Mouse (Mus musculus): Measurements from ENCODE around the gene Fndc5. TPM values are rescaled to one million over a fixed set of nuclear protein-coding genes. Genes with fewer than 3 reads are reported as not detected.

Fndc5 gene
- total RNA-seq, 2 experiments from 2014 or later, result 56.9 to 73.3 TPM

GRCm38 (mm10) chr4:129121569-129122086 lies 15.2 kb upstream of the Fndc5 start, which contains the start of gene Hpca:
Hpca (minus strand) TSS chr4:129122036.
- intact Hi-C loops (cut with DNase I), result no loop called here
- DNase-seq (ENCODE audit: low spot score in 2 of 2), result no peak

DNA sequence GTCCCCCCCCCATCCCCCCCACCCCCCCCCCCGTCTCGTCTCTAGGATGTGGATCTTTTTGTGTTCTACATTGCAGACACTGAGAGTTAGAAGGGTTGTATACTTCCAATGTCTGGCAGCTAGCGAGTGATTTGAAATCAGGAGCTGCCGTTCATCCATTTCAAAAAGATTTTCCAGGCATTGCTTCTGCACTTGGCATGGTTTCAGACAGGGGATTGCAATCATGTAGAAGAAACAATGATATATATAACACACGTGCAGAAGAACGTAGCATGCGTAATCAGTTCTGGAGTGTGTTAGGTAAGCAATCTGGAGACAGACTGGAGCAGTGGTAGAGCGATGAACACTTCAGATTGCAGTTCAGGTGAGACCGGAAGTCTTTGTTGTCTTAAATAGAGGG lies 14.7 kb upstream of the Fndc5 start:
- intact Hi-C loops (cut with DNase I), result no loop called here

DNA sequence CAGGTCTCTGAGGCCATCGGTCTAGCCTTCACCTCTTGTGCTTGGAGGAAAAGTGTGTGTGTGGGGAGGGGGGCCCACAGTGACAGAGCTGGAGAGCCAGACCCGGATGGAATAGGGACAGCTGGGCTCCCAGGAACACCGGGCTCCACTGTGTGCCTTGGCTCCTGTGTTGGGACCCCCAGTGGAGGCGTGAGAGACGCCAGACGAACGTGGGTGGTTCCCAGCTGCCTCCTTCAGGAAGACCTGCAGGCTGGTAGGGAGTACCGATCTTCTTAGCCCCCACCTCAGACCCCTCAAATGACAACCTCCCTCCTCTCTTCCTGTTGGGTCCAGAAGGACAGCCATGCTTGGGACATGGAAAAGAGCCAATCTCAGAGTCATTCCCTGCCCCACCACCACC lies 14.1 kb upstream of the Fndc5 start:
- intact Hi-C loops (cut with DNase I), result no loop called here
- DNase-seq (ENCODE audit: low spot score in 2 of 2), result no peak

More for the DNA sequence above, 14.7 kb upstream of the Fndc5 start:
- no peak for DNase-seq (ENCODE audit: low spot score in 2 of 2)

DNA sequence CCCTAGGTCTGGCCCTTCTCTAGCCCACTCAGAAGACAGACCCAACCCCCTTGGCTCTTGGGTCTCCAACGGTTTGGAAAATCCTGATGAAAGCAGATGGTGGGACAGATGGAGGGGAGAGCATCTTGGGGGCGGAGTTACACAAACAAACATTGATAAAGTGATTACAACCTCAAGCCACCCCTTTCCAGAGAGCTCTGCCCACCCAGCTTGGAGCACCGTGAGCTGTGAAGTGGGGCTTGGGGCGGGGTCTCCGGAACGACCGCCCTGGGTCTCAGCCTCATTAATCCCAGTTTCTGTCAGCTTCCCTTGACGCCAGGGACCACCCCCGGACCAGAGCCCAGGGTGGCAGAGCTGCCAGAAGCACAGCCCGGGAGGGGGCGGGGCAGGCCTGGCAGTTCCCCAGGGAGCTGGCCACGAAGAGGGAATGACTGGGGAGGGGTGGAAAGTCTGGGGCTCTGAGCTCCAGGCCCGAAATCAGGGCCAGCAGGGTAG lies 12.1 kb upstream of the Fndc5 start:
- intact Hi-C loops (cut with DNase I), result no loop called here
- DNase-seq (ENCODE audit: low spot score in 2 of 2), result peak in 1 of 2 experiments; percentile 74

- DNase-seq (ENCODE audit: low spot score in 2 of 2), result no peak
- intact Hi-C loops (cut with DNase I), result no loop called here
Observed at GRCm38 (mm10) chr4:129125736-129126451, 10.9 kb upstream of the Fndc5 start.

DNA sequence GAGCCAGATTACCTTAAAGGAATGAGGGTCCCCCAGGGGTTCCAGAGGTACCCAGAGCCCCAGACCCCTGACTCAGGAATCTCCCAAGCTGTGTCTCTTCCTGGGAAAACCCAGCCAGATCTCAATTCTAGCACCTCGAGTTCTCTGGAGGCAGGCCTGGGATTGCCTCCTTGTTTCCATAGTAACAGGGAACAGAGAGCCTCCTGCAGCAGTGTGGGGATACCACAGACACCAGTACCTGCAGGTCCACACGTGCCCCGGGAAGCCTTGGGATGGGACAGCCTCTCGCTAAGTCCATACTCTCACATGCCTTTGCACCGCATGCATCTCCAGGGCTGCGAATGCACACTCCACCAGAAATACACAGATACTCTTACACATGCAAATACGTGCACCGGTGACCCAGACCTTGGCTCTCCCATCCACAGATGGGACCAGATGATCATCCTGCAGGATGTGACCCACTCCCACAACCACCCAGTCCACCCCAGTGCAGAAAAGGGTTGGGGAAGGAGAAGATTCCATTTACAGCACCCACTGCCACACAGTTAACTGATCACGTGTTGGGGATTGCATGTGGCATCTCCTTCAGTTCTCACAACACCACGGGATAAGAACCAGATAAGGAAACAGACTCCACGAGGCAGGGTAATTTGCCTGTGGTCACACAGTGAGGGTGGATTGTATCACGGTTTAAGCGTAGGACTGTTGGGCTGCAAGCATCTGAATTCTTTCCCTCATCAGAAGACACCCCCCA lies 8.0 kb upstream of the Fndc5 start:
- intact Hi-C loops (cut with DNase I), result no loop called here
- DNase-seq (ENCODE audit: low spot score in 2 of 2), result peak; percentile 62 to 66

GRCm38 (mm10) chr4:129129387-129129786 lies 7.4 kb upstream of the Fndc5 start:
- DNase-seq (ENCODE audit: low spot score in 2 of 2), result no peak
- intact Hi-C loops (cut with DNase I), result no loop called here

GRCm38 (mm10) chr4:129130149-129130548 lies 6.7 kb upstream of the Fndc5 start:
- DNase-seq (ENCODE audit: low spot score in 2 of 2), result no peak
- intact Hi-C loops (cut with DNase I), result loop anchor here (10.0 kb wide), 1 partner anchor 325 kb away; no protein-coding TSS in a partner anchor

DNA sequence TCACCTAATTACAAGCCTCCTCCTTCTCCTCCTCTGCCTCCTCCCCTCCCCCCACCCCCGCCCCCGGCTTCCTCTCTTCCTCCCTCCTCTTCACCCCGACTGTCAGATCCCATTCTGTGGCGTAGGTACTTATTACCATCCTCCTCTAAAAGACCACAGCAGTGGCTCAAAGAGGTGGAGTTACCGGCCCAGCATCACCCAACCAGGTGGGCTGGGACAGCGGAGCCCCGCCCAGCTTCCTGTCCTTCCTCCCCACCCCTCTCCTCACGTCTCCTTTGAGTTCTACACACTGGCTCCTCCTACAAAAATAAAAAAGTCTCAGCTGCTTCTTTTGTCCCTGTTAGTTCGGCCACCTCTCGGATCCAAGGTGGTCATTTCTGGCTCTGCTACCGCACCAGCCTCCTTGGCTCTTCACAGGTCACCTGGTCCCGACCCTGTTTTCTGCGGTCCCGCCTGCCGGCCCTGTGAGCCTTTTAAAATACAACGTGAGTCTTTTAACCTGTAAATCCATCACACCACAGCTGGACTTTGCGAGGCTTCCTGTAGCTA lies 6.0 kb upstream of the Fndc5 start:
- intact Hi-C loops (cut with DNase I), result loop anchor here (10.0 kb wide), 1 partner anchor 324 kb away; no protein-coding TSS in a partner anchor
- no peak for DNase-seq (ENCODE audit: low spot score in 2 of 2)

GRCm38 (mm10) chr4:129134799-129135585 lies 1.8 kb upstream of the Fndc5 start:
- intact Hi-C loops (cut with DNase I), result loop anchor here (5.0 to 10.0 kb wide), 2 partner anchors 52 to 320 kb away; partner anchors contain the start of genes S100pbp and Yars
- no peak for DNase-seq (ENCODE audit: low spot score in 2 of 2)

DNA sequence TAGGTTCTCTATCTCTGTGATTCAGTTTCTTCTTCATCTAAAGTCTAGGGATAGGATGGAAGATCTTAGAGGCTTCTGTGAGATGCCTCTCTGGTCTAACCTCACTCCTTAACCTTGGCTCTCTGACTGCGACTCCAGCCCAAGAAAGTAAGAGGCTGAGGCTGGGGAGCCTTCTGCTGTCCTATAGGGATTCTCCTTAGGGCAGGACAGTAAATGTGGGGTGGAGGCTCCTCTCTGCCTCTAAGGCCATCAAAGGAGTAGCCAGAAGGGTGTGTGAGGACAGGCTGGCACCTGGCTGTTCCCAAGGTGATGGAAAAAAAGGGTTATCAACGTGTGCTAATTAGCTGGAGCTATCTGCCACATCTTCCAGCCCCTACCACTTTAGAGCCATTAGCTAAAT lies 1.2 kb upstream of the Fndc5 start:
- DNase-seq (ENCODE audit: low spot score in 2 of 2), result no peak
- intact Hi-C loops (cut with DNase I), result loop anchor here (5.0 to 10.0 kb wide), 2 partner anchors 52 to 319 kb away; partner anchors contain the start of genes S100pbp and Yars

- no peak for DNase-seq (ENCODE audit: low spot score in 2 of 2)
- intact Hi-C loops (cut with DNase I), result loop anchor here (5.0 to 10.0 kb wide), 2 partner anchors 51 to 319 kb away; partner anchors contain the start of genes S100pbp and Yars
Observed at GRCm38 (mm10) chr4:129136189-129136578, 615 bp upstream of the Fndc5 start.

DNA sequence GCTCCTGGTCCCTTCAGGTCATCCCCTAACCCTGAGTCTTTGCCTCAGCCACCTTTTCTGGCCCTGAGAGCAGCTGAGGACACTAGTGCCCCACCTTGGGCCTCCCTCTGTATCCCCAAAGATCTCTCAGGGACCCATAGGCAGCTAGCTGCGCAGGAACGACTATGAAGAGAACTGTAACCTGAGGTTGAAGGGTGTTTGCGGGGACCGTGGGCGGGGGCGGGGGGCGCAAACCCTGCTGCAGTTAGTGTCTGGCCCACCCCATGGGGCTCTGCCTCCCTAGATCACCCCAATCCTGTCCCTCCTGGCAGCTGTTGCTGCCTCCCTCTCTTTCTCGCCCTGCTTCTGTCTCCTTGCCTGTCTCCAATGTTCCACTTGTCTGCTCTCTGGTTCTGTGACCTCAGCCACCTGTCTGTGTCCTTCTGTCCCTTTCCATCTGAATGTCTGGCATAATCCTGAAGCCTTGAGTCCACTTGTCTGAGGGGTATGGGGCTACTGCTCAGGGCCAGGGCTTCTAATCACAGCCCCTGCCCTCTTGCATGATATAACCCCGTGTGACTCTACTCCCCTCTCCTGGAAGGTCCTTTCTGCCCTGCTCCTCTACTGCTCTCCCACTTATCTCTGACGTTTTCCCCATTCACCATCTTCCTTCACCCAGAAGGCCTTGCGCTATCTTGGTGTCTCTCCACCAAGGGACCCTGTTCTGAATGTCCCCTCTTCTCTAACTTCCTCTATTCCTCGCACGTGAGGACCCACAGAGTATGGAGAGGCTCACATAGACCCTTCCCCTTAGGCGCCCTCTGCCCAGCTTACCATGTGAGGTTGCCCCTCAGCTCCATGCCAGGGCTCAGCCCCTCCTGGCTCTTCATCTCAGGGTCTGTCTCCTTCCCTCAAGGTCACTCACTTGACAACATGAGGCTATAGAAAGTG lies 858 bp downstream of the Fndc5 start:
- intact Hi-C loops (cut with DNase I), result loop anchor here (5.0 to 10.0 kb wide), 2 partner anchors 50 to 317 kb away; partner anchors contain the start of genes S100pbp and Yars
- no peak for DNase-seq (ENCODE audit: low spot score in 2 of 2)

- DNase-seq (ENCODE audit: low spot score in 2 of 2), result no peak
- intact Hi-C loops (cut with DNase I), result loop anchor here (5.0 to 10.0 kb wide), 2 partner anchors 48 to 315 kb away; partner anchors contain the start of genes S100pbp and Yars
Observed at GRCm38 (mm10) chr4:129139642-129140041, 2.8 kb downstream of the Fndc5 start.

DNA sequence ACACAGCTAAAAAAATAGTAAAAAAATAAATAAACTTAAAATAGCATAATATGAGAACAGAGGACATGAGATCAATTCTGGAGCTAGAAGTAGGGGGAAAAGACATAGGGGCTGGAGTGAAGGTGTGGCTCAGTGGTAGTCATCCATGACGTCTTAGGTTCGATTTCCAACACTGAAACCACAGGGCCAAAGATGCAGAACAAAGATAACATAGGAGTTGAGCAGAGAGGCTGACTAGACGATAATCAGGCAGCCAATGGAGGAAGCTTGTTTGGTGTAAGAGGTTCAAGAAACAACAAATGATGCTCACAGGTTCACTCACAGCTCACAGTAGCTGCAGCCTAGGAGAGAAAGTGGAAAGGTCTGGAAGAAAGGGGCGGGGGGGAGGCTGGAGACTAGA lies 4.0 kb downstream of the Fndc5 start:
- intact Hi-C loops (cut with DNase I), result no loop called here

GRCm38 (mm10) chr4:129141560-129142438 lies 5.0 kb downstream of the Fndc5 start:
- no peak for DNase-seq (ENCODE audit: low spot score in 2 of 2)
- intact Hi-C loops (cut with DNase I), result no loop called here

More for the DNA sequence above, 4.0 kb downstream of the Fndc5 start:
- DNase-seq (ENCODE audit: low spot score in 2 of 2), result no peak

Measured in left cerebral cortex, postnatal 36 days (tissue).